Mouse (Mus musculus) gastrocnemius, postnatal 36 days (tissue): Measurements from ENCODE around the gene Tas2r117. TPM values are rescaled to one million over a fixed set of nuclear protein-coding genes. Genes with fewer than 3 reads are reported as not detected.

Source experiments
- DNase-seq, 2 experiments: peaks; one replicate each; pipeline ENCODE4 v3.0.0; 2022
- intact Hi-C: fragments of 180-260 bp; cut with DNase I; formaldehyde crosslinking; loops from one replicate; pipeline ENCODE4 v1.15.1; 2025
- long read RNA-seq, 2 experiments: library from polyadenylated mRNA; stranded (forward); transcript quantifications; one replicate each; pipeline ENCODE4 v2.0.0; 2021
- total RNA-seq, 2 experiments: library from RNA; stranded (reverse); gene quantifications; 2 replicates each; pipeline ENCODE4 v1.2.3; 2021

The Tas2r117 gene
- total RNA-seq: not detected
- long read RNA-seq, experiment 1: 0 reads
- long read RNA-seq, experiment 2: 0 reads

- no peak for DNase-seq
- intact Hi-C loops: loop anchor here (10.0 kb wide), 1 partner anchor 182 kb away; the partner anchor contains the start of gene Tas2r109
These were observed at the start of gene Tas2r117 for GRCm38 (mm10) chr6:132802518-132802917. Gene Tas2r117, plus strand, starts transcription at chr6:132802818.

GRCm38 (mm10) chr6:132754430-132754829 is 48.2 kb upstream of the Tas2r117 start, which contains the start of gene Tas2r124:
Gene Tas2r124, plus strand, starts transcription at chr6:132754730.
- intact Hi-C loops: no loop called here
- no peak for DNase-seq

- intact Hi-C loops: no loop called here
These were observed 40.8 kb upstream of the Tas2r117 start, which contains the start of gene Tas2r102 for GRCm38 (mm10) chr6:132761831-132762230. Gene Tas2r102, plus strand, starts transcription at chr6:132762131.

GRCm38 (mm10) chr6:132778062-132778461 is 24.6 kb upstream of the Tas2r117 start, which contains the start of gene Tas2r136:
Gene Tas2r136, minus strand, starts transcription at chr6:132778162.
- no peak for DNase-seq

More at GRCm38 (mm10) chr6:132761831-132762230, 40.8 kb upstream of the Tas2r117 start, which contains the start of gene Tas2r102:
- DNase-seq: no peak

GRCm38 (mm10) chr6:132795393-132795792 is 7.2 kb upstream of the Tas2r117 start:
- DNase-seq: no peak
- intact Hi-C loops: no loop called here

More at GRCm38 (mm10) chr6:132778062-132778461, 24.6 kb upstream of the Tas2r117 start, which contains the start of gene Tas2r136:
- intact Hi-C loops: no loop called here

GRCm38 (mm10) chr6:132846842-132847241 is 44.2 kb downstream of the Tas2r117 start, which contains the start of gene Tas2r123:
Gene Tas2r123, plus strand, starts transcription at chr6:132847142.
- DNase-seq: no peak
- intact Hi-C loops: no loop called here

Other genes with a start within 250 kb of the Tas2r117 start
- gene Prh1, start 233.0 kb upstream of the Tas2r117 start, total RNA-seq: not detected
- not detected for gene Prp2, start 206.9 kb upstream of the Tas2r117 start, total RNA-seq
- not detected for gene A630073D07Rik, start 151.3 kb upstream of the Tas2r117 start, total RNA-seq
- not detected for gene Tas2r120, start 145.9 kb upstream of the Tas2r117 start, total RNA-seq
- not detected for gene Tas2r121, start 101.8 kb upstream of the Tas2r117 start, total RNA-seq
- not detected for gene Tas2r122, start 90.9 kb upstream of the Tas2r117 start, total RNA-seq
- gene Tas2r115, start 64.8 kb upstream of the Tas2r117 start, total RNA-seq: not detected
- not detected for gene Tas2r124, start 48.1 kb upstream of the Tas2r117 start, total RNA-seq
- not detected for gene Tas2r102, start 40.7 kb upstream of the Tas2r117 start, total RNA-seq
- gene Tas2r136, start 24.7 kb upstream of the Tas2r117 start, total RNA-seq: not detected
- not detected for gene Tas2r123, start 44.3 kb downstream of the Tas2r117 start, total RNA-seq
- gene Tas2r116, start 52.6 kb downstream of the Tas2r117 start, total RNA-seq: not detected
- not detected for gene Tas2r110, start 65.2 kb downstream of the Tas2r117 start, total RNA-seq
- gene Tas2r113, start 90.2 kb downstream of the Tas2r117 start, total RNA-seq: not detected
- gene Tas2r125, start 106.8 kb downstream of the Tas2r117 start, total RNA-seq: not detected
- gene Tas2r129, start 148.3 kb downstream of the Tas2r117 start, total RNA-seq: not detected
- not detected for gene Tas2r131, start 155.1 kb downstream of the Tas2r117 start, total RNA-seq
- gene Tas2r109, start 178.1 kb downstream of the Tas2r117 start, total RNA-seq: not detected
- not detected for gene Tas2r103, start 234.3 kb downstream of the Tas2r117 start, total RNA-seq